Mouse (Mus musculus) heart, adult 9 months (tissue): Measurements from ENCODE around the gene H1f0.
"Not testable (repeated sequence)": the region's sequence is repeated elsewhere in the genome, so short reads cannot be mapped to it uniquely, and the experiment has no call there.

ENCODE experiments used
- DNase-seq, 2 experiments: peaks; one replicate each; pipeline ENCODE4 v3.0.0; 2022; ENCODE audit warnings: low spot score in 2 of 2

H1f0 gene

GRCm38 (mm10) chr15:79005581-79005980 is 22.7 kb upstream of the H1f0 start:
- no peak for DNase-seq

GRCm38 (mm10) chr15:79006638-79007037 is 21.6 kb upstream of the H1f0 start:
- DNase-seq = no peak

GRCm38 (mm10) chr15:79007059-79007458 is 21.2 kb upstream of the H1f0 start:
- DNase-seq = no peak

- DNase-seq = not testable (repeated sequence)
Measured at GRCm38 (mm10) chr15:79007836-79008235, 20.4 kb upstream of the H1f0 start.

- DNase-seq = no peak
Measured at GRCm38 (mm10) chr15:79009734-79010133, 18.5 kb upstream of the H1f0 start.

- no peak for DNase-seq
Measured at GRCm38 (mm10) chr15:79011550-79011949, 16.7 kb upstream of the H1f0 start.

GRCm38 (mm10) chr15:79013382-79013781 is 14.9 kb upstream of the H1f0 start:
- DNase-seq = no peak

GRCm38 (mm10) chr15:79018191-79018590 is 10.1 kb upstream of the H1f0 start:
- DNase-seq = no peak

GRCm38 (mm10) chr15:79018886-79019285 is 9.4 kb upstream of the H1f0 start:
- DNase-seq = no peak

GRCm38 (mm10) chr15:79022671-79023230 is 5.5 kb upstream of the H1f0 start:
- no peak for DNase-seq

- DNase-seq = no peak
Measured at GRCm38 (mm10) chr15:79023366-79023765, 4.9 kb upstream of the H1f0 start.

- no peak for DNase-seq
Measured at GRCm38 (mm10) chr15:79025687-79026308, 2.5 kb upstream of the H1f0 start.

GRCm38 (mm10) chr15:79026511-79027290 is 1.5 kb upstream of the H1f0 start:
- DNase-seq = no peak

- peak in 1 of 2 experiments; percentile 44 for DNase-seq
Measured at GRCm38 (mm10) chr15:79027291-79028205, 702 bp upstream of the H1f0 start.

GRCm38 (mm10) chr15:79028823-79029484 is 704 bp downstream of the H1f0 start:
- peak in 1 of 2 experiments; percentile 23 for DNase-seq

GRCm38 (mm10) chr15:79029519-79030241 is 1.4 kb downstream of the H1f0 start:
- DNase-seq = no peak

- DNase-seq = peak; percentile 92 to 94
Measured at GRCm38 (mm10) chr15:79030551-79031435, 2.5 kb downstream of the H1f0 start.

- DNase-seq = not testable (repeated sequence)
Measured at GRCm38 (mm10) chr15:79031908-79032307, 3.7 kb downstream of the H1f0 start.

GRCm38 (mm10) chr15:79037913-79038328 is 9.7 kb downstream of the H1f0 start:
- DNase-seq = peak; percentile 30 to 53

- no peak for DNase-seq
Measured at GRCm38 (mm10) chr15:79038331-79038730, 10.1 kb downstream of the H1f0 start.
